Mouse (Mus musculus) E14TG2a.4 (cell line): Measurements from ENCODE around the gene Abhd4.

Experiments
- CTCF ChIP-seq: conservative IDR thresholded peaks from 2 replicates; pipeline ENCODE4 v1.5.1; 2014; ENCODE audit warnings: low read length
- NANOG ChIP-seq: IDR thresholded peaks from 2 replicates; pipeline ENCODE4 v1.6.1; 2014; ENCODE audit warnings: borderline replicate concordance, low read length, mixed read lengths

DNA sequence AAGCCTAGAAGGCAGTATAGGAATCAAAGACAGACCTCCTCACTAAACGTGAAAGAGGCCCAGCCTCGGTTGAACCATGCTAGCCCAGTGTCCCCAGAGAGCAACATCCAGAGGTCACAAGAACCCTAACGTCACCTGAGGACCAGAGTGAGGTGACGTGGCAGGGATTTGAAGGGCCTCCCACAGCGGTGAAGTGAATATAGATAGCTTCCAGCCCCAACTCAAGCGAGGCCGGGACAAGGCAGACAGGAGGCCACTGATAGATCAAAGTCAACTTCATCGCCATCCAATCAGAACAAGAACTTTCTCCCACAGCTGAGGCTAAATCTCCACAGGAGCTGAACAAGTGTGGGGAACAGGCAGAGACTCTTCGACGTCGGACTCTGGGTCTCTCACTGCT is 28.3 kb upstream of the Abhd4 start:
- no peak for TF ChIP-seq CTCF
- TF ChIP-seq NANOG, result no peak
